ENCODE assay signal across 16 mouse cellular contexts in the genomic region with DNA sequence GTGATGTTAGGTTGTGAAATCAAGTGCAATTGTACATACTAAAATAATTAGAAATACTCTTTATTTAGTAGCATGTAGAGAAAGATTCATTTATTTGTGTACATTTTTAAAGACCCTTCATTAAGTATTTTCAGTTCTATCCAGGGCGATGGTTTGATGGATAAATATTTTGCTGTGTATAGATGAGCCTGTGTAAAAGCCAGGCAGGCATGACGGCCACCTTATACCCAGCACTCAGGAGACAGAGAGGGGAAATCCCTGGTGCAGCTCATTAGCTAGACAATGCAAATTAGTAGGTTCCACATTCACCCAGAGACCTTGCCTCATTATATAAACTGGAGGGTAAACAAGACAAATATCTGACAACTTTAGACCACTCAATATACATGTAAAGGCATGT.
"Had no signal": no experiment of that assay in that cellular context is flagged by ENCODE, and none has a peak within 500 bp of the region (broad histone marks: within the 10 kb centered on the region; RNA-seq: fewer than 3 reads in every experiment).

No protein-coding gene starts in this region.

- H3K9me3 ChIP-seq: limb, embryonic 12.5 days; liver, embryonic 13.5 days; lung, embryonic 15.5 days; megakaryocyte, embryonic 14.5 days; midbrain, embryonic 12.5 days; neural tube, embryonic 13.5 days had no signal

- H3K27ac ChIP-seq: limb, embryonic 12.5 days; liver, embryonic 13.5 days; lung, embryonic 15.5 days; macrophage; midbrain, embryonic 12.5 days; neural tube, embryonic 13.5 days had no signal

- H3K27me3 ChIP-seq: limb, embryonic 12.5 days; liver, embryonic 13.5 days; lung, embryonic 15.5 days; megakaryocyte, embryonic 14.5 days; midbrain, embryonic 12.5 days; neural tube, embryonic 13.5 days had no signal

- H3K9ac ChIP-seq: limb, embryonic 12.5 days; liver, embryonic 13.5 days; liver, postnatal 0 days; lung, embryonic 15.5 days; midbrain, embryonic 12.5 days; neural tube, embryonic 13.5 days had no signal

- ATAC-seq: liver, postnatal 0 days; midbrain, embryonic 16.5 days had no signal

- H3K4me1 ChIP-seq: limb, embryonic 12.5 days; liver, embryonic 13.5 days; lung, embryonic 15.5 days; megakaryocyte, embryonic 14.5 days; midbrain, embryonic 12.5 days; neural tube, embryonic 13.5 days had no signal

- H3K4me2 ChIP-seq: limb, embryonic 12.5 days; liver, embryonic 13.5 days; lung, embryonic 15.5 days; midbrain, embryonic 12.5 days; neural tube, embryonic 13.5 days had no signal

- DNase-seq: kidney, adult 18-20 months; kidney, postnatal 14 days; layer of hippocampus, adult 9-11 months; liver; liver, embryonic 13.5 days; liver, postnatal 0 days; lung, postnatal 14 days; right cerebral cortex, postnatal 14 days; thymus, postnatal 4 days had no signal

- H3K4me3 ChIP-seq: limb, embryonic 12.5 days; liver, embryonic 13.5 days; lung, embryonic 15.5 days; megakaryocyte, embryonic 14.5 days; midbrain, embryonic 12.5 days; neural tube, embryonic 13.5 days had no signal
